Mouse (Mus musculus) testis, adult 2 months (tissue): ENCODE results near the gene Lama1.

ENCODE experiments used
- CTCF ChIP-seq: fragments of 200-500 bp; IDR thresholded peaks from 2 replicates; pipeline ENCODE4 v1.5.1; 2012; ENCODE audit warnings: low read depth, mild to moderate bottlenecking, inconsistent platforms, low read length, moderate library complexity; ENCODE audit not compliant: control insufficient read depth, insufficient read depth, insufficient replicate concordance
- POLR2A ChIP-seq: fragments of 200-500 bp; IDR thresholded peaks from 2 replicates; pipeline ENCODE4 v1.6.1; 2012; ENCODE audit warnings: low read depth, mild to moderate bottlenecking, inconsistent platforms, low read length, moderate library complexity; ENCODE audit not compliant: control insufficient read depth

- no peak for TF ChIP-seq CTCF
- TF ChIP-seq POLR2A: no peak
Observed at GRCm38 (mm10) chr17:67731096-67731495, 34.0 kb downstream of the Lama1 start.
